Mouse (Mus musculus): ENCODE measurements around the gene Xpr1. TPM values are rescaled to one million over a fixed set of nuclear protein-coding genes. Genes with fewer than 3 reads are reported as not detected.

Gene Xpr1
- polyA plus RNA-seq, 2 experiments, result 2.4 to 4.2 TPM

DNA sequence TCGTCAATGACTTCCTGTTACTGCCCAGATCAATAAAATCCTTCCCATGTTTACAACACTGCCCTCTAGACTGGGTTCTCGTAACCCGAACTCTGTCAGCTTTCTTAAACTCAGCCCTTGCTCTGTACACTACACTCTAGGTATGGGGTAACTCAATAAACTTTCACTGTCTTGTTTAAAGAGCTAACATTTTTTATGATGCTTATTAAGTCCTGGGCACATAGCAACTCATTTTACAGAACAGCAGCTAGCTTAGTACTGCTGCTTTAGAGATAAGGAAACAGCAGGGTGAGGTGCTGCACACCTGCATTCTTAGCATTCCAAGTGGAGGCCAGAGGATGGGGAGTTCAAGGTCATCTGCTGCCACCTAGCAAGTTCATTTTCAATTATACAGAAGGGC is 21.3 kb upstream of the Xpr1 start:
- H3K4me3 ChIP-seq (ENCODE audit: insufficient read depth in 1 of 2, low read depth in 2 of 2, low read length in 2 of 2), result no peak overlapping the region
- no peaks in the 10 kb centered on the region for H3K4me1 ChIP-seq (replicated peaks; ENCODE audit: control insufficient read depth in 2 of 2, insufficient read depth in 2 of 2, low read length in 1 of 2)
- ATAC-seq (ENCODE audit: insufficient read depth) (no peak), DNase-seq (ENCODE audit: low read depth in 3 of 3, low spot score in 3 of 3) (no peak)
- H3K27me3 ChIP-seq (ENCODE audit: control insufficient read depth, insufficient read depth, low read length), result no peaks in the 10 kb centered on the region
- H3K9me3 ChIP-seq (ENCODE audit: control insufficient read depth, low read length), result no peaks in the 10 kb centered on the region
- TF ChIP-seq CTCF (IDR thresholded peaks at IDR 0.05; ENCODE audit: low read depth), result no peak
- no peak for TF ChIP-seq EP300 (IDR thresholded peaks at IDR 0.05; ENCODE audit: low read depth)
- WGBS (ENCODE audit: insufficient replicate concordance), result 37% methylated on average over 3 of the region's 3 CpGs
- no peak overlapping the region for H3K9ac ChIP-seq (replicated peaks)
- H3K27ac ChIP-seq, result no peak overlapping the region
- H3K36me3 ChIP-seq (replicated peaks; ENCODE audit: control insufficient read depth, insufficient read depth, low read depth), result no peaks in the 10 kb centered on the region
- H3K4me2 ChIP-seq (ENCODE audit: low read depth), result no peak overlapping the region

DNA sequence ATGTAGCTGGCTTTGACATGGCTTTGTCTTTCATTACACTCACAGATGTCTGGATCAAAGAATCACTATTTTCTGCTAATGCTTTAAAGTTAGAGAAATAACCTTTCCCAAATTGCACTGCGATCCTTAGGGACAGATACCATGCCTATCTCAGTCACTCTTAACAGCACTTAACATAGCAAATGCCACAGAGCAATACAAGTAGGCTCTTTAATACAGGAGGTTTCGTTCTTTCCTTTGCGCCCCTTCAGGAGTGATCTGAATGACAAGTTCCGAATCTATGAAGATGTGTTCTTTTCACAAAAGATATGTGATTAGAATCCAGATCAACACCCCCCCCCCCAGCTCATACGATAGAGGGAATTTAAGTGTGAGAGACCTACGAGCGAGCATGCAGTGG is 12.1 kb upstream of the Xpr1 start:
- no peak for DNase-seq (ENCODE audit: low read depth in 3 of 3, low spot score in 3 of 3)
- no peak for ATAC-seq (ENCODE audit: insufficient read depth)
- H3K9ac ChIP-seq (replicated peaks), result no peak overlapping the region
- 77% methylated on average over 7 of the region's 7 CpGs for WGBS (ENCODE audit: insufficient replicate concordance)
- no peak overlapping the region for H3K4me2 ChIP-seq (ENCODE audit: low read depth)
- H3K36me3 ChIP-seq (replicated peaks; ENCODE audit: control insufficient read depth, insufficient read depth, low read depth), result no peaks in the 10 kb centered on the region
- no peaks in the 10 kb centered on the region for H3K9me3 ChIP-seq (ENCODE audit: control insufficient read depth, low read length)
- peaks cover 16 to 22% of the 10 kb centered on the region in 2 experiments for H3K4me1 ChIP-seq (replicated peaks; ENCODE audit: control insufficient read depth in 2 of 2, insufficient read depth in 2 of 2, low read length in 1 of 2)
- no peaks in the 10 kb centered on the region for H3K27me3 ChIP-seq (ENCODE audit: control insufficient read depth, insufficient read depth, low read length)
- no peak overlapping the region for H3K27ac ChIP-seq
- TF ChIP-seq CTCF (IDR thresholded peaks at IDR 0.05; ENCODE audit: low read depth), result no peak
- no peak for TF ChIP-seq EP300 (IDR thresholded peaks at IDR 0.05; ENCODE audit: low read depth)
- H3K4me3 ChIP-seq (ENCODE audit: insufficient read depth in 1 of 2, low read depth in 2 of 2, low read length in 2 of 2), result no peak overlapping the region

DNA sequence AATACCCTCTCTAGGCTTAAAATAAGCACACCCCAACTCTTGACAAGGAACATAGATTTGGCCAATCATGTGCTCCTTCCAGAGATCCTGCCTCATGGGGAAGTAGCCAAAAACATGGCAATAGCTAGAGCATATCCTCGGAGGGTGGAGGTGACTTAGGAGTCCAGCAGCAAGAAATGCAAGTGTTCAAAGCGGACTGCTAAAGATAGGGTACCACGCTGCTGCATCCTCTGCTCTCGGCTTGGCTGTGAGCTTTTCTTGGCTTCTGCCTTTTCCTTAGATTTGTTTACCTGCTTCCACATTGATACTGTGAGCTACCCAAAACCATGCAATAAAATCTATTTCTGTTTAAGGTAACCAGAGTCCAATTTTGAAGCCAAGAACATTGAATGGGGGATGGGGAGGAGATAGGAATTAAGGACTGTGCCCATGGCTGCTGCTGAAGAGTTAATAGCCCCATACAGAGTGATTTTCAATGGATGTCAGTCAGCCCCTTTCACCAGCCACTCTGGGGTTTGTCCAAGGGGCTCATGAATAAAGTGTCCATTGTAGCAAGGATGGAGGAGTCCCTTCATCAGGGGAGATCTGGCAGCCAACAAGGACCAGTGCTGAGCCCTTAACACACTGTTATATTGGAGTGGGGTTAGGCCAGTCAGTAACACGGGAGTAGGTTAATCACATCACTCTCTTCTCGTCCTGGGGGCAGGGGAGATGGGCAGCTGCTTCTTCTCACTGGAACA is 10.1 kb upstream of the Xpr1 start:
- Histone ChIP-seq H3K9me3 (ENCODE audit: control insufficient read depth, low read length) (no peaks in the 10 kb centered on the region), H3K4me1 (replicated peaks; ENCODE audit: control insufficient read depth in 2 of 2, insufficient read depth in 2 of 2, low read length in 1 of 2) (peaks cover 16 to 26% of the 10 kb centered on the region in 2 experiments), H3K27ac (no peak overlapping the region), H3K27me3 (ENCODE audit: control insufficient read depth, insufficient read depth, low read length) (no peaks in the 10 kb centered on the region), H3K36me3 (replicated peaks; ENCODE audit: control insufficient read depth, insufficient read depth, low read depth) (no peaks in the 10 kb centered on the region), H3K4me2 (ENCODE audit: low read depth) (no peak overlapping the region), H3K4me3 (ENCODE audit: insufficient read depth in 1 of 2, low read depth in 2 of 2, low read length in 2 of 2) (no peak overlapping the region), H3K9ac (replicated peaks) (no peak overlapping the region)
- TF ChIP-seq CTCF (IDR thresholded peaks at IDR 0.05; ENCODE audit: low read depth), result no peak
- TF ChIP-seq EP300 (IDR thresholded peaks at IDR 0.05; ENCODE audit: low read depth), result no peak
- ATAC-seq (ENCODE audit: insufficient read depth) (no peak), DNase-seq (ENCODE audit: low read depth in 3 of 3, low spot score in 3 of 3) (no peak)
- 68% methylated on average over 6 of the region's 6 CpGs for WGBS (ENCODE audit: insufficient replicate concordance)

DNA sequence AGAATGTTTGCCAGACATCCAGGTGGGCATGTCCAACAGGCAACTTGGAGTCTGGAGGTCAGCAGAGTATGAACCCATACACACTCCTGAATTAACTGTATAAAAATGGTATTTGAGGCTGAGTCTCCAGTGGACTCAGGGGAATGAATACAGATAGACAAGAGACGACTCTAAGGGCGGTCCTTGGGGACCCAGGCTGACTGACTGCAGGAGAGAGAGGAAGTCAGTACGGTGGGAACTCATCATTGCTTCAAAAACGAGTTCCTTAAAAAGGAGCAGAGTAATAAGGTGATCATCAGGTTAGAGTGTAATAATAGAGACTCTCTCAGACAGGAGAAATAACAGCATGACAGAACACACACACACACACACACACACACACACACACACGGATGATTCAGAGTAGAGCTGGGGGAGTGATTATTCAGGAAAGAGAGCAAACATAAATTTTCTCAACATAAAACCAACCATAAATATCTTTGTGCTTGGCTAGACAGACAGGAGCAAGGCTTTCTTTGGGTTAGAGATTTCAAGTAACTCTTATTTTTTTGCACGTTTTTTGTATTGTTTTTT is 8.6 kb upstream of the Xpr1 start:
- Histone ChIP-seq H3K4me2 (ENCODE audit: low read depth) (peak overlapping the region; percentile 50), H3K4me3 (ENCODE audit: insufficient read depth in 1 of 2, low read depth in 2 of 2, low read length in 2 of 2) (peak overlapping the region in 1 of 2 experiments; percentile 14; a peak in 2 of 4 replicates), H3K36me3 (replicated peaks; ENCODE audit: control insufficient read depth, insufficient read depth, low read depth) (no peaks in the 10 kb centered on the region), H3K9ac (replicated peaks) (no peak overlapping the region), H3K9me3 (ENCODE audit: control insufficient read depth, low read length) (no peaks in the 10 kb centered on the region), H3K4me1 (replicated peaks; ENCODE audit: control insufficient read depth in 2 of 2, insufficient read depth in 2 of 2, low read length in 1 of 2) (peaks cover 16 to 24% of the 10 kb centered on the region in 2 experiments), H3K27ac (no peak overlapping the region), H3K27me3 (ENCODE audit: control insufficient read depth, insufficient read depth, low read length) (no peaks in the 10 kb centered on the region)
- 23% methylated on average over 6 of the region's 6 CpGs for WGBS (ENCODE audit: insufficient replicate concordance)
- ATAC-seq (ENCODE audit: insufficient read depth) (peak; percentile 53; the same call in 1 of the 2 replicates), DNase-seq (ENCODE audit: low read depth in 3 of 3, low spot score in 3 of 3) (no peak)
- TF ChIP-seq CTCF (IDR thresholded peaks at IDR 0.05; ENCODE audit: low read depth), result no peak
- no peak for TF ChIP-seq EP300 (IDR thresholded peaks at IDR 0.05; ENCODE audit: low read depth)

DNA sequence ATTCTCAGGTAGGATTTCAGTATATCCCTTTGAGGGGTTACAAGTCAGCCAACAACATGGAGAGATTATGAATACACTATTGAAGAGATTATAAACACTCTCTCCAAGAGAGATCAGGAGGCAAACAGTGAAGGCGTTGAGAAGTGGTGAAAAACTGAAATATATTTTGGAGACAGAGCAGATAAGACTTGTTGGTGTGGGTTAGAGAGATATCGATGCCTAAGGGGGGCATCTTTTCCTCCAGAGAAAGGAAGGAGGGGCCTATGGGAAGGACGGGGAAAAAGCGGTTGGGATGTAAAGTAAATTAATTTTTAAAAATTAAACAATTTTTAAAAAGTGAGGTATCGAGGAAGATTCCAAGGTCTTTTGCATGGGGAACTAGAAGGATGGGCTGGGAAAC is 8.1 kb upstream of the Xpr1 start:
- Histone ChIP-seq H3K9ac (replicated peaks) (peak overlapping the region; percentile 18; the same call in 1 of the 2 replicates), H3K36me3 (replicated peaks; ENCODE audit: control insufficient read depth, insufficient read depth, low read depth) (no peaks in the 10 kb centered on the region), H3K27me3 (ENCODE audit: control insufficient read depth, insufficient read depth, low read length) (no peaks in the 10 kb centered on the region), H3K27ac (peak overlapping the region; percentile 51; the same call in 1 of the 2 replicates), H3K9me3 (ENCODE audit: control insufficient read depth, low read length) (no peaks in the 10 kb centered on the region), H3K4me2 (ENCODE audit: low read depth) (peak overlapping the region; percentile 50), H3K4me3 (ENCODE audit: insufficient read depth in 1 of 2, low read depth in 2 of 2, low read length in 2 of 2) (peak overlapping the region in 1 of 2 experiments; percentile 14; a peak in 2 of 4 replicates), H3K4me1 (replicated peaks; ENCODE audit: control insufficient read depth in 2 of 2, insufficient read depth in 2 of 2, low read length in 1 of 2) (peaks cover 16 to 21% of the 10 kb centered on the region in 2 experiments)
- WGBS (ENCODE audit: insufficient replicate concordance), result 26% methylated on average over 5 of the region's 5 CpGs
- no peak for TF ChIP-seq CTCF (IDR thresholded peaks at IDR 0.05; ENCODE audit: low read depth)
- TF ChIP-seq EP300 (IDR thresholded peaks at IDR 0.05; ENCODE audit: low read depth), result peak; percentile 65
- DNase-seq (ENCODE audit: low read depth in 3 of 3, low spot score in 3 of 3) (peak in 1 of 3 experiments; percentile 28), ATAC-seq (ENCODE audit: insufficient read depth) (peak; percentile 80)

All from liver, embryonic 14.5 days (tissue).